14 mouse cellular contexts compared by ENCODE assay signal in genomic region chr5:65057596-65057995, GRCm38 (mm10). TPM values are rescaled to one million over a fixed set of nuclear protein-coding genes. Genes with fewer than 3 reads are reported as not detected.
"Had no signal": no experiment of that assay in that cellular context is flagged by ENCODE, and none has a peak within 500 bp of the region (broad histone marks: within the 10 kb centered on the region; RNA-seq: fewer than 3 reads in every experiment).

No protein-coding gene starts in this region.

- H3K36me3 ChIP-seq: limb, embryonic 15.5 days; liver, embryonic 12.5 days; neural tube, embryonic 13.5 days had no signal

- H3K9me3 ChIP-seq: limb, embryonic 15.5 days; liver, embryonic 12.5 days; neural tube, embryonic 13.5 days had no signal

- H3K27ac ChIP-seq: kidney, postnatal 0 days; limb, embryonic 15.5 days; liver, embryonic 12.5 days; neural tube, embryonic 13.5 days had no signal

- DNase-seq: kidney, adult 11 months; kidney, adult 9 months; kidney, postnatal 36 days; layer of hippocampus, adult 9-11 months; layer of hippocampus, postnatal 36 days; retina, postnatal 1 day; right cerebral cortex, postnatal 14 days; thymus, adult 18-20 months; thymus, postnatal 25 days had no signal

- H3K4me1 ChIP-seq: limb, embryonic 15.5 days; liver, embryonic 12.5 days had no signal

- H3K4me3 ChIP-seq: limb, embryonic 15.5 days; liver, embryonic 12.5 days; neural tube, embryonic 13.5 days had no signal

- H3K9ac ChIP-seq: limb, embryonic 15.5 days; liver, embryonic 12.5 days; neural tube, embryonic 13.5 days had no signal

- H3K27me3 ChIP-seq: limb, embryonic 15.5 days; liver, embryonic 12.5 days; neural tube, embryonic 13.5 days had no signal

RNA-seq across cellular contexts. Expression of gene Tmem156, which starts 34.3 kb away (rescaled TPM):
- polyA plus RNA-seq: midbrain, embryonic 16.5 days; neural tube, embryonic 13.5 days had no signal
